Mouse (Mus musculus) limb, embryonic 15.5 days (tissue): ENCODE measurements around the gene Mov10. TPM values are rescaled to one million over a fixed set of nuclear protein-coding genes. Genes with fewer than 3 reads are reported as not detected.

ENCODE experiments used
- polyA plus RNA-seq: library from polyadenylated mRNA; unstranded; fragments of >200 nt; fragmentation: Nextera tagmentation; extraction: Ambion mirVana; gene quantifications from 2 replicates; pipeline ENCODE4 v1.2.1, GENCODE M21; 2015

Gene Mov10
- polyA plus RNA-seq, 1 experiment from 2014 or later, result 50.7 TPM

Other genes starting within 250 kb of the Mov10 start
- gene Slc16a1, start 179.9 kb downstream of the Mov10 start, polyA plus RNA-seq, result 43.7 and 45.6 TPM in 2 replicates
- 4.6 and 5.5 TPM in 2 replicates for gene Ppm1j, start 37.5 kb downstream of the Mov10 start, polyA plus RNA-seq
- 0.15 and 0.20 TPM in 2 replicates for gene Fam19a3, start 36.7 kb downstream of the Mov10 start, polyA plus RNA-seq
- gene Rhoc, start 30.2 kb downstream of the Mov10 start, polyA plus RNA-seq, result 193 and 202 TPM in 2 replicates
- 40.7 and 45.0 TPM in 2 replicates for gene St7l, start 45.4 kb upstream of the Mov10 start, polyA plus RNA-seq
- gene Capza1, start 45.9 kb upstream of the Mov10 start, polyA plus RNA-seq, result 194 and 201 TPM in 2 replicates
- 1.2 and 1.7 TPM in 2 replicates for gene Wnt2b, start 143.4 kb upstream of the Mov10 start, polyA plus RNA-seq
- 28.1 and 28.7 TPM in 2 replicates for gene Cttnbp2nl, start 234.6 kb upstream of the Mov10 start, polyA plus RNA-seq
- gene 4930564D02Rik, start 248.3 kb upstream of the Mov10 start, polyA plus RNA-seq, result not detected in 2 replicates